Mouse (Mus musculus): ENCODE results near the gene Gm11627.

The Gm11627 gene

GRCm38 (mm10) chr11:102578341-102579118 lies 731 bp downstream of the Gm11627 start:
- no peak for TF ChIP-seq GATA4 (IDR thresholded peaks at IDR 0.05; ENCODE audit: insufficient replicate concordance, low read length)

- no peak for TF ChIP-seq GATA4 (IDR thresholded peaks at IDR 0.05; ENCODE audit: insufficient replicate concordance, low read length)
Measured at GRCm38 (mm10) chr11:102576050-102576754, 3.1 kb downstream of the Gm11627 start.

GRCm38 (mm10) chr11:102575034-102575433 lies 4.2 kb downstream of the Gm11627 start:
- no peak for TF ChIP-seq GATA4 (IDR thresholded peaks at IDR 0.05; ENCODE audit: insufficient replicate concordance, low read length)

GRCm38 (mm10) chr11:102572866-102573663 lies 6.2 kb downstream of the Gm11627 start:
- TF ChIP-seq GATA4 (IDR thresholded peaks at IDR 0.05; ENCODE audit: insufficient replicate concordance, low read length): no peak

GRCm38 (mm10) chr11:102568756-102569377 lies 10.4 kb downstream of the Gm11627 start:
- no peak for TF ChIP-seq GATA4 (IDR thresholded peaks at IDR 0.05; ENCODE audit: insufficient replicate concordance, low read length)

- TF ChIP-seq GATA4 (IDR thresholded peaks at IDR 0.05; ENCODE audit: insufficient replicate concordance, low read length): no peak
Measured at GRCm38 (mm10) chr11:102568191-102568590, 11.1 kb downstream of the Gm11627 start.

- no peak for TF ChIP-seq GATA4 (IDR thresholded peaks at IDR 0.05; ENCODE audit: insufficient replicate concordance, low read length)
Measured at GRCm38 (mm10) chr11:102567723-102568122, 11.5 kb downstream of the Gm11627 start.

GRCm38 (mm10) chr11:102567157-102567556 lies 12.1 kb downstream of the Gm11627 start:
- no peak for TF ChIP-seq GATA4 (IDR thresholded peaks at IDR 0.05; ENCODE audit: insufficient replicate concordance, low read length)

GRCm38 (mm10) chr11:102566290-102566689 lies 13.0 kb downstream of the Gm11627 start:
- TF ChIP-seq GATA4 (IDR thresholded peaks at IDR 0.05; ENCODE audit: insufficient replicate concordance, low read length): no peak

GRCm38 (mm10) chr11:102565741-102566140 lies 13.5 kb downstream of the Gm11627 start:
- no peak for TF ChIP-seq GATA4 (IDR thresholded peaks at IDR 0.05; ENCODE audit: insufficient replicate concordance, low read length)

- no peak for TF ChIP-seq GATA4 (IDR thresholded peaks at IDR 0.05; ENCODE audit: insufficient replicate concordance, low read length)
Measured at GRCm38 (mm10) chr11:102558704-102559103, 20.6 kb downstream of the Gm11627 start.

GRCm38 (mm10) chr11:102557386-102557785 lies 21.9 kb downstream of the Gm11627 start:
- TF ChIP-seq GATA4 (IDR thresholded peaks at IDR 0.05; ENCODE audit: insufficient replicate concordance, low read length): no peak

- no peak for TF ChIP-seq GATA4 (IDR thresholded peaks at IDR 0.05; ENCODE audit: insufficient replicate concordance, low read length)
Measured at GRCm38 (mm10) chr11:102556716-102557074, 22.6 kb downstream of the Gm11627 start.

GRCm38 (mm10) chr11:102556031-102556715 lies 23.1 kb downstream of the Gm11627 start, which contains the start of gene Gpatch8:
Gpatch8 (minus strand) TSS chr11:102556392.
- TF ChIP-seq GATA4 (IDR thresholded peaks at IDR 0.05; ENCODE audit: insufficient replicate concordance, low read length): peak; percentile 26; the same call in 1 of the 2 replicates
